Mouse (Mus musculus) brain, embryonic 14.5 days (tissue): ENCODE results near the gene Cd300e. TPM values are rescaled to one million over a fixed set of nuclear protein-coding genes. Genes with fewer than 3 reads are reported as not detected.

ENCODE experiments used
- DNase-seq: peaks from one replicate; pipeline ENCODE4 v3.0.0-alpha.2; 2011; ENCODE audit warnings: low read depth
- CTCF ChIP-seq: fragments of 200-500 bp; IDR thresholded peaks from 2 replicates; pipeline ENCODE4 v1.5.1; 2012; ENCODE audit warnings: inconsistent platforms, mild to moderate bottlenecking, moderate library complexity, borderline replicate concordance; ENCODE audit not compliant: insufficient read depth, insufficient read length; ENCODE audit errors: extremely low read depth
- POLR2A ChIP-seq: fragments of 200-500 bp; IDR thresholded peaks from 2 replicates; pipeline ENCODE4 v1.6.1; 2012; ENCODE audit warnings: mild to moderate bottlenecking, inconsistent platforms, borderline replicate concordance; ENCODE audit not compliant: poor library complexity, insufficient read depth, insufficient read length, severe bottlenecking; ENCODE audit errors: extremely low read depth
- polyA plus RNA-seq: library from polyadenylated mRNA; depleted of rRNA; stranded (reverse); fragments of >200 nt; gene quantifications from 2 replicates; pipeline ENCODE4 v1.2.3, GENCODE M21; 2012

The Cd300e gene
- polyA plus RNA-seq, 1 experiment, result not detected

- TF ChIP-seq CTCF (peak; percentile 84; the same call in 1 of the 2 replicates), POLR2A (no peak)
- peak; percentile 82 for DNase-seq
These were observed 18.9 kb upstream of the Cd300e start for GRCm38 (mm10) chr11:115080886-115081285.

DNA sequence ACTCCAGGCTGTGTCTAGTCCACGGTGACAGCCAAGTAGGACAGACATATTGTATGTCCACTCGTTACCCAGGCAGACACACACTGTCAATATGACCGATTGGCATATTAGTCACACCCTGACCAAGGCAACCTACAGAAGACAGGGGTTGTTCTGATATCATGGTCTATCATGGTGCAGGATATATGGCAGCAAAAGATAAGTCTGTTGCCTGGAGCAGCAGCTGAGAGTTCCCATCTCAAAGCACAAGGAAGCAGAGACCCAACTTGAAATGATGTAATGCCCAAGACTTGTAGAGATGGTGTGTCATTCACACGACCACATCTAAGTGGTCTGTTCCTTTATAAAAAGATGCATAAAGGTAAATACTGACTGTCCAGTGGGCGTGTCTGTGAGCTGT lies 16.7 kb upstream of the Cd300e start:
- TF ChIP-seq POLR2A (no peak), CTCF (no peak)
- no peak for DNase-seq

- TF ChIP-seq POLR2A (no peak), CTCF (no peak)
- no peak for DNase-seq
These were observed 15.5 kb upstream of the Cd300e start for GRCm38 (mm10) chr11:115077436-115077835.

- no peak for DNase-seq
- TF ChIP-seq CTCF, result no peak
- TF ChIP-seq POLR2A, result no peak
These were observed 13.9 kb upstream of the Cd300e start for GRCm38 (mm10) chr11:115075859-115076258.

- TF ChIP-seq CTCF, result no peak
- TF ChIP-seq POLR2A, result no peak
- no peak for DNase-seq
These were observed 13.4 kb upstream of the Cd300e start for GRCm38 (mm10) chr11:115075407-115075806.

- TF ChIP-seq POLR2A (no peak), CTCF (no peak)
These were observed 11.0 kb upstream of the Cd300e start for GRCm38 (mm10) chr11:115073002-115073401.

GRCm38 (mm10) chr11:115071631-115072294 lies 9.8 kb upstream of the Cd300e start:
- DNase-seq, result peak; percentile 59
- TF ChIP-seq POLR2A, result no peak
- TF ChIP-seq CTCF, result no peak

More at GRCm38 (mm10) chr11:115073002-115073401, 11.0 kb upstream of the Cd300e start:
- DNase-seq, result no peak

DNA sequence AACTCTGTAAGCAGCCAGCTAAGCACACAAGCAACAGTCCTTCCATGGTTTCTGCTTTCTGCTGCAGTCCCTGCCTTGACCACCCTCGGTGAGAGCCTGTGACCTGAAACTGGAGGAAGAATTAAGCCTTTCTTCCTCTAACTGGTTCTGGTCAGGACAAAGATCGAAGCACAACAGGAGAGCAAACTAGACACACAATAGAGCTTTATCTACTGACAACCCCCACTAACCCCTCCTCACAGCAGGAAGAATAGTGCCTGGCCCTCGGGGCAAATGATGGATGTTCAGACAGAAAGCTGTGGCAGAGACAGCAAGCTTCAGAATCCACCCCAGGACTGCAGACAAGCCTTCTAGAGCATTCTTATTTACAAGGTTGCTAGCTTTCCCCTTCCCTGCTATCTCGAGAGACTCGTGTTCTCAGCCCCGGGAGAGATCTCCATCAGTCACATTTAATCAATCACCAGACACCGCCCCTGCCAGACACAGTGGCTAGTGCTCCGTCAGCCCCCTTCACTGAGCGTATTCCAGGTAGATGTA lies 9.1 kb upstream of the Cd300e start:
- no peak for TF ChIP-seq POLR2A
- TF ChIP-seq CTCF, result no peak
- peak; percentile 17 for DNase-seq

DNA sequence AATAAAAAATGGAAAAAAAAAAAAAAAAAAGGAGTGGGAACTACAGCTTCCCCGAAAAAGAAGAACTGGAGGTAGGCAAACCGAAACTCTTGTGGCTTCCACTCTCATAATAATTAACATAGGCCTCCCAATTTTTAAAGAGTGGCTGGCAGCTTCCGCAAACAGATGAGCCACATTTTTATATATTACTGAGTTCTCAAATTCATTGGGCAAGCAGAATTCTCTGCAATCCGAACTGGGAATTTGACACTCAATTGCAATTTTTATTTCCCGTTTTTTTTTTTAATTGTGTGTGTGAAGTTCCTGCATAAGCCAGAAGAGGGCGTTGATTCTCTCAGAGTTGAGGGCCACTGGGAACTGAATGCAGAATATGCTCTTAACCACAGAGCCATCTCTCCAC lies 4.8 kb upstream of the Cd300e start:
- DNase-seq, result no peak
- TF ChIP-seq CTCF, result peak; percentile 9; the same call in 1 of the 2 replicates
- TF ChIP-seq POLR2A, result no peak

DNA sequence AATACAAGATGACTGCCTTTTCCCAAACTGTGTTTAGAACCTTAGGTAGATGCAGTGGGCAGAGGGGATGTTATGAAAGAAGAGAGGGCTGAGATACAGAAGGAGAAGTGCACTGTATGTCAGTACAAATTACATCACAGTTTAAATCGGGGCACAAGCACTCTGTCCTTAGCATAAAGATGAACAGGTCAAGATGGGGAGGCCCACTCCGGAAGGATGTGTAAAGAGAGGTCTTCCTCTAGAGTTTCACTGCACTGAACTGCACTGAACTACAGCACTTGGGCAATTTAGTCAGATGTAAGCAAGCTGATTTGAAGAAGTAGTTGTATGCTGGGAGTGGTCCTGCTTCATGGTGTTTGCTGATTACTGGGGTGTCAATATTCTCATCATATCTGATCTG lies 2.2 kb downstream of the Cd300e start:
- TF ChIP-seq POLR2A (no peak), CTCF (no peak)
- DNase-seq, result no peak

GRCm38 (mm10) chr11:115058701-115059100 lies 3.3 kb downstream of the Cd300e start:
- TF ChIP-seq CTCF (no peak), POLR2A (no peak)
- DNase-seq, result no peak

DNA sequence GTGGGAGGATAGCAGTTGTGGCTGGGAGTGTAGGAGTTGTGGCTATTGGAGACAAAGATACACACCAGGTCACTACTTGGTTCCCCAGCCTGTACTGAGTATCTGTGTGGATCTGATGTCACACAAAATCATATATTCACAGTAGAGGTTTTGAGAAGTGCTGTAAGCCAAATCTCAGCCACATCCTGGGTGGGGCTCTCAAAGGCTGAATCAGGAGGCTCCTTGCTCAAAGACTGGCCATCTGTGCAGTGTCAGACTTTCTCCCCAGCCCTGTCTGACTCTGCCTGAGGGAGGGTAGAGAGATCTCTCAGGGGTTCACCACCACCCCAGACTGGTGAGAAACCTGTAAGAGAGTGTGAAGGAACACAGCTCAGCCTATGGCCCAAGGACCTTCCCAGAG lies 7.4 kb downstream of the Cd300e start:
- TF ChIP-seq POLR2A (no peak), CTCF (no peak)
- no peak for DNase-seq

- DNase-seq, result no peak
- TF ChIP-seq POLR2A (no peak), CTCF (no peak)
These were observed 9.0 kb downstream of the Cd300e start for GRCm38 (mm10) chr11:115052991-115053390.
